Mouse (Mus musculus) ovary, postnatal 36 days (tissue): Measurements from ENCODE around the gene Gm16381.
"Not testable (repeated sequence)": the region's sequence is repeated elsewhere in the genome, so short reads cannot be mapped to it uniquely, and the experiment has no call there.

Experiments
- DNase-seq: peaks from one replicate; pipeline ENCODE4 v3.0.0; 2022; ENCODE audit warnings: low spot score, mixed read lengths

The Gm16381 gene

DNA sequence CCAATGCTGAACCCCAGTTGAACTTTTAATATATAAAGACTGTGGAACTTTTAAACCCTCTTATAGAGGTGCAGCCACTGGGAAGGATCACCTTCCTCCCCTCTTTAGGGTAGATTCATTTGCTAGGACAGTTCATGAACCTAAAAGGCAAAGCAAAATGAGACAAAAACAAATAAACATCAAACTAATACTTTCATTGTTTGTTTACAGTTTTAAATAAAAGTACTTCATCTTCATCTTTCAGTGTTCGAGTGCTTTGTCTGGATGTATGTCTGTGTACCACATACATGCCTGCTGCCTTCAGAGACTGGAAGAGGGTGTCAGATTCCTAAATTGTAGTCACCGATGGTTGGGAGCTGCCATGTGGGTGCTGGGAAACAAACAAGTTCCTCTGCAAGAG lies at the start of gene Gm16381:
Gene Gm16381 (minus strand): TSS at position 101 of the 400 bp plus-strand sequence.
- not testable (repeated sequence) for DNase-seq

GRCm38 (mm10) chr12:87652916-87653703 lies 8.7 kb upstream of the Gm16381 start:
- not testable (repeated sequence) for DNase-seq

DNA sequence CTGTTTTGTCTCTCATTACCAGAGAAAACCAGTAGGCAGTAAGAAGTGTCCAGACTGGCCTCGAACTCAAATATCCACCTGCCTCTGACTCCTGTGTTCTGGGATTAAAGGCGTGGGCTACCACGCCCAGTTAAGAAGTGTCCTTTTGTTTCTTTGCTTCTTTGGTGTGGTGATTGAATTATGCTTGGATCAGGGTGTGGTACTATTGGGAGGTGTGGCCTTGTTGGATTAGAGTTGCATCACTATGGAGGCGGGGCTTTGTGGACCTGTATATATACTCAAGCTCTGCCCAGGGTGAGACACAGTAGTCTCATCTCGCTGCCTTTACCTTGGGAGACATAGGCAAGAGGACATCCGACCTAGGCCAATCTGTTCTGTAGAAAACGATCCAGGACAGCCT lies 25.9 kb downstream of the Gm16381 start, which contains the start of gene Gm4027:
Gene Gm4027 (plus strand): TSS at position 301 of the 400 bp plus-strand sequence.
- DNase-seq, result not testable (repeated sequence)

DNA sequence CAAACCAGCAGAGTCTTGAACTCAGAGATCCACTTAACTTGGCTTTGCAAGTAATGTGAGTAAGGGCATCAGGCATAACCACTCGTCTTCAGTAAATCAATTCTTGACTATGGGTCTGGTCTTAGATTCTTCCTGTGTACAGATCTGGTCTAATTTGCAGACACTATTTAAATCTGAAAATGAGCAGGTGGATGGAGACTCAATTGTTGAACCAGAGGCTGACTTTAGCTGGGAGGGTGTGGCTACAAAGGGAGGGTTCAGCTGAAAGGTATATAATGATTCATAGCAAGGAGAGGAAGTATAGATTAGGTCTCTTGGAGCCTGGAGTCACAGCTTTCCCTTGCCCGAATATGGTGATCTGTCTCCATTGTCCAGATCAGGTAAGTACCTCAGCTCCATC lies 42.0 kb downstream of the Gm16381 start, which contains the start of gene Oog1:
Gene Oog1 (plus strand): TSS at position 301 of the 400 bp plus-strand sequence.
- not testable (repeated sequence) for DNase-seq

DNA sequence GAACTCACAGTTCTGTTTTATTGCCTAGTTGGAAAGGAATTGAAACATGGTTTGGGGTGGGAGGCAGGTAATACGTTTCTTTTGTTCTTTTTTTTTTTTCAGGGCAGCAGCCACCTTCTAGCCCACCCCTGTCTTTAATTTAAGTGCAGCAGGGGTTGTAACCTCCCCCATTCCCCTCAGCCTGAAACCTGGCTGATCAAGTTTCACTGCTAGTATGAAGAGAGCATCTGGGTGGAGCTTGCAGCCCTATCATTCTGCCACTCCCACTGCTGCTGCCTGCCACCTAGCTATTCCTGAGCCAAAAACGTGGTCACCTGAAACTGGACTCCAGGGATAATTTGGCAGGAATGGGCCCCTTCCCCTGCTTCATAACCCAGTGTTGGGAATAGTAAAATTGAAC lies 43.0 kb downstream of the Gm16381 start:
- DNase-seq, result not testable (repeated sequence)
